In the genomic region with DNA sequence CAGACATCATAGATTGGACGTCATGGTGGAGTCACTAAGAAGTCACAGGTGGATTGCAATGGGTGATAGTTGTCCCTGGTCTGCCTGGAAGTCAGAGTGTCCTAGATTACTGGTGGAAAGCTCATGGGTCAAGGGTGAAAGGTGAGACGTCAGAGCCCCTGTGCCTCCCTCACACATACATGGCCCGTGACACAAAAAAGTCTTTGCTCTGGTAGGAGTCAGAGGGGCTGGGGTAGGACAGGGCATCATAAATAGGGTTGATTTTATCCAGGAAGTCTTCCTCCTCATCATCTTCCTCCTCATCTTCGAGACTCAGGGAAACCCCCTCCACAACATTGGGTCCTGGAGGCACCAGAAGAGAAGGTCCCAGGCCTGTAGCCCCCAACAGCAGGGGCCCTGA, we compare ENCODE assay signal across 18 mouse cellular contexts. TPM values are rescaled to one million over a fixed set of nuclear protein-coding genes. Genes with fewer than 3 reads are reported as not detected.
"Had no signal": no experiment of that assay in that cellular context is flagged by ENCODE, and none has a peak within 500 bp of the region (broad histone marks: within the 10 kb centered on the region; RNA-seq: fewer than 3 reads in every experiment).

No protein-coding gene starts in this region.

- H3K9ac ChIP-seq: kidney, embryonic 15.5 days; lung, embryonic 14.5 days had no signal

- DNase-seq: kidney, adult 8-10 months; kidney, postnatal 10 days; kidney, postnatal 36 days; layer of hippocampus, postnatal 36 days; liver, embryonic 13.5 days; lung, embryonic 14.5 days; thymus, adult 18-20 months; thymus, postnatal 36 days had no signal

- H3K27me3 ChIP-seq: kidney, embryonic 15.5 days; liver, embryonic 13.5 days; midbrain, embryonic 13.5 days had no signal

- H3K9me3 ChIP-seq: midbrain, embryonic 13.5 days had no signal

- H3K4me3 ChIP-seq: left cerebral cortex, adult 2 months had no signal

- ATAC-seq: lung, postnatal 0 days; midbrain, embryonic 13.5 days had no signal

RNA-seq across cellular contexts. Expression of a gene that starts 24.9 kb away (rescaled TPM):
- polyA plus RNA-seq: small intestine, adult 2 months had no signal

RNA-seq across cellular contexts. Expression of a gene that starts 36.1 kb away (rescaled TPM):
- polyA plus RNA-seq: limb, embryonic 11.5 days; macrophage; midbrain, embryonic 13.5 days; midbrain, postnatal 0 days; neural tube, embryonic 11.5 days; testis, adult 2 months had no signal
